Mouse (Mus musculus) liver, embryonic 11.5 days (tissue): ENCODE data around the gene Methig1. TPM values are rescaled to one million over a fixed set of nuclear protein-coding genes. Genes with fewer than 3 reads are reported as not detected.
A peak's percentile ranks its signal among the peaks of the same experiment; 100 is the strongest.

Experiments used
- ATAC-seq: fragments of 200-750 bp; cut with Nextera tagmentation; replicated peaks from 2 replicates; pipeline ENCODE4 v1.8.0; 2017; ENCODE audit warnings: moderate number of reproducible peaks, mild to moderate bottlenecking, moderate TSS enrichment, moderate library complexity; ENCODE audit not compliant: low FRiP score
- DNase-seq: peaks from one replicate; pipeline ENCODE4 v3.0.0-alpha.2; 2017; ENCODE audit warnings: low spot score
- H3K27ac ChIP-seq: fragments of 300-500 bp; sonication (generic); 2 replicates; pipeline ENCODE4 v1.5.1; 2014; ENCODE audit warnings: mild to moderate bottlenecking, low read depth, low read length, control low read depth
- H3K27me3 ChIP-seq: fragments of 300-500 bp; sonication (generic); replicated peaks from 2 replicates; pipeline ENCODE4 v1.6.1; 2014; ENCODE audit warnings: low read length, mixed read lengths; ENCODE audit not compliant: control insufficient read depth, insufficient read depth
- H3K36me3 ChIP-seq: fragments of 300-500 bp; sonication (generic); 2 replicates; pipeline ENCODE4 v1.6.1; 2014; ENCODE audit warnings: mild to moderate bottlenecking, low read length, moderate library complexity, mixed read lengths; ENCODE audit not compliant: control insufficient read depth, insufficient read depth
- H3K4me1 ChIP-seq: fragments of 300-500 bp; sonication (generic); replicated peaks from 2 replicates; pipeline ENCODE4 v1.6.1; 2014; ENCODE audit warnings: low read length, mixed read lengths; ENCODE audit not compliant: control insufficient read depth, insufficient read depth
- H3K4me2 ChIP-seq: fragments of 300-500 bp; sonication (generic); 2 replicates; pipeline ENCODE4 v1.6.1; 2014; ENCODE audit warnings: mild to moderate bottlenecking, control low read depth, moderate library complexity
- H3K4me3 ChIP-seq: fragments of 300-500 bp; sonication (generic); 2 replicates; pipeline ENCODE4 v1.5.1; 2014; ENCODE audit warnings: low read depth, low read length, control low read depth
- H3K9ac ChIP-seq: fragments of 300-500 bp; sonication (generic); 2 replicates; pipeline ENCODE4 v1.6.1; 2014; ENCODE audit warnings: low read depth, low read length, control low read depth
- H3K9me3 ChIP-seq: fragments of 300-500 bp; sonication (generic); 2 replicates; pipeline ENCODE4 v1.6.1; 2016; ENCODE audit warnings: low read length, inconsistent platforms, mixed read lengths; ENCODE audit not compliant: control insufficient read depth
- WGBS: fragments of 180-500 bp; shearing (Covaris S2); extraction: QIAGEN DNeasy Blood & Tissue Kit; methylation state at CpG from one replicate; pipeline ENCODE4 v1.1.7; 2014; 5-methylcytosine and 5-hydroxymethylcytosine counted together
- polyA plus RNA-seq: library from polyadenylated mRNA; unstranded; fragments of >200 nt; fragmentation: Nextera tagmentation; extraction: Ambion mirVana; gene quantifications from 2 replicates; pipeline ENCODE4 v1.2.1, GENCODE M21; 2014

The Methig1 gene
- polyA plus RNA-seq, 1 experiment from 2014 or later = not detected

DNA sequence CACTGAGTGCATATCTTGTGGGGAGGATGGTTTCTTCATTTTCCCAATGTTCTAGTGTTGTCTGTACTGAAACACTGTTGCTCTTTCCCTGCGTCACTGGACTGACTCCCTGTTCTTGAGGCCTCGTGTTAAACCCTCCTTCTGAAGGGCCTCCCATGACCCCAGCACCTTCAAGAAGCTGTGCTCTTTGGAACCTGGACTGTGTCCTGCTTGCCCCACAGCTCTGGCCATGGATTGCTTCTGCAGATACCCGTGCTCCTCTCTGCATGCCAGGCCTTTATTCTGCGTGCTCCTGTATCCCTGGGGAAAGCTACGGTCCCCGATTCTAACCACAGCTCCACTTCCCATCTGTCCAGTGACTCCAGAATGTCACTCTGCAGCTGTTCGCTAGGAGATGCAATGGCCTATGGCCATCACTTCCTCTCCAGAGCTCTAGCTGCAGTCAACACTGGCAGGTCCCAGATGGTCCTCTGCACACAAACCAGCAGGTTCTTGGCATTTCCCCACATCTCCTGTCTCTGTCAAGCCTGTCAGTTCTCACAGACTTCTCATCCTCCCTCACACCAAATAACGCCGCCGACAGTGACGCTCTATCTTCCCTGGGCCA lies 77.1 kb downstream of the Methig1 start:
- no peak overlapping the region for H3K4me3 ChIP-seq
- DNase-seq (no peak), ATAC-seq (no peak)
- H3K4me2 ChIP-seq = no peak overlapping the region
- H3K27ac ChIP-seq = no peak overlapping the region
- H3K9ac ChIP-seq = no peak overlapping the region
- no peaks in the 10 kb centered on the region for H3K36me3 ChIP-seq
- peaks cover 5% of the 10 kb centered on the region for H3K27me3 ChIP-seq
- H3K9me3 ChIP-seq = no peaks in the 10 kb centered on the region
- 68% methylated on average over 11 of the region's 11 CpGs for WGBS
- peaks cover 6% of the 10 kb centered on the region for H3K4me1 ChIP-seq

DNA sequence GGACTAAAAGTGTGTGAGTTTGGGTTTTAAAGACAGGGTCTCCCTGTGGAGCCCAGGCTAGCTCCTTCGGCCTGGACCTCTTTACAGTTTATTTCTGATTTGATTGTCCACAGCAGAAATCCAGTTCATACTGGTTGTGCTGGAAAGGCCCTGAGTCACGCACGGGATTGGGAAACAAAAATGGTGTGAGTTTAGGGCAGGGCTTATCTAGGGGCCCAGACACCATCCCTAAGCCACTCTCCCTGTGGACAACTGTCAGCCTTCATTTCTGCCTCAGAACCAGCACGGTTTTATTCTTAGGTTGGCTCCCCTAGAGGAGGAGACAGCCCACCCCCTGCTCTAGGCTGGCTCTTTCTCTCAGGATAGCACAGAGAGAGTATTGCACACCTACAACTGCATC lies 80.3 kb downstream of the Methig1 start:
- Histone ChIP-seq H3K27me3 (no peaks in the 10 kb centered on the region), H3K4me1 (peaks cover 6% of the 10 kb centered on the region), H3K4me3 (no peak overlapping the region), H3K36me3 (no peaks in the 10 kb centered on the region), H3K4me2 (no peak overlapping the region), H3K9me3 (no peaks in the 10 kb centered on the region), H3K27ac (no peak overlapping the region), H3K9ac (no peak overlapping the region)
- DNase-seq (no peak), ATAC-seq (peak; percentile 79)
- WGBS = 43% methylated on average over 4 of the region's 4 CpGs

Other genes starting within 250 kb of the Methig1 start
- gene Atf1, start 125.3 kb upstream of the Methig1 start, polyA plus RNA-seq = 62.9 and 65.3 TPM in 2 replicates
- gene Tmprss12, start 72.3 kb upstream of the Methig1 start, polyA plus RNA-seq = not detected in 2 replicates
- gene Mettl7a1, start 49.0 kb upstream of the Methig1 start, polyA plus RNA-seq = 4.4 and 5.7 TPM in 2 replicates
- gene Mettl7a3, start 18.2 kb upstream of the Methig1 start, polyA plus RNA-seq = not detected in 2 replicates
- gene Mettl7a2, start 51 bp downstream of the Methig1 start, polyA plus RNA-seq = not detected in 2 replicates
- gene Higd1c, start 11.4 kb downstream of the Methig1 start, polyA plus RNA-seq = not detected in 2 replicates
- 0.10 TPM in 1 of 2 replicates, not detected in the other for gene Gm5475, start 69.0 kb downstream of the Methig1 start, polyA plus RNA-seq
- gene Slc11a2, start 71.9 kb downstream of the Methig1 start, polyA plus RNA-seq = 51.2 and 55.4 TPM in 2 replicates
- 34.2 and 36.0 TPM in 2 replicates for gene Letmd1, start 115.9 kb downstream of the Methig1 start, polyA plus RNA-seq
- gene Csrnp2, start 142.3 kb downstream of the Methig1 start, polyA plus RNA-seq = 6.5 and 7.5 TPM in 2 replicates
- gene Tfcp2, start 198.9 kb downstream of the Methig1 start, polyA plus RNA-seq = 12.8 and 13.0 TPM in 2 replicates
- gene Pou6f1, start 246.8 kb downstream of the Methig1 start, polyA plus RNA-seq = 0.92 and 1.2 TPM in 2 replicates